In genomic region chr17:24722220-24722924, GRCm38 (mm10) we compare ENCODE assay signal across 1 mouse cellular context.
TF ChIP-seq lines count a peak whose summit lies in the region.

No protein-coding gene starts in this region.

TF ChIP-seq in CH12.LX, 34 proteins besides CTCF, POLR2A, EP300 and RAD21 (continued from another document):
- TF ChIP-seq MAZ (IDR thresholded peaks at IDR 0.05; ENCODE audit: low read depth, low read length) (0 out of 2 replicates have a peak, but pooled peaks have one; percentile 31), ZMIZ1 (IDR thresholded peaks at IDR 0.05; ENCODE audit: low read depth, low read length) (peak; percentile 83; the same call in 1 of the 2 replicates)
